Mouse (Mus musculus) heart, adult 9 months (tissue): ENCODE results near the gene Gm28576.
"Not testable (repeated sequence)": the region's sequence is repeated elsewhere in the genome, so short reads cannot be mapped to it uniquely, and the experiment has no call there.

Experiments
- DNase-seq, 2 experiments: peaks; one replicate each; pipeline ENCODE4 v3.0.0; 2022; ENCODE audit warnings: low spot score in 2 of 2

Gene Gm28576

GRCm38 (mm10) chrY:7722641-7723040 is at the start of gene Gm28576:
Gene Gm28576, plus strand, starts transcription at chrY:7722941.
- DNase-seq: not testable (repeated sequence)
